Mouse (Mus musculus) cortical plate, adult 2 months (tissue): ENCODE data around the gene Arhgap23.

Experiments
- CTCF ChIP-seq: fragments of 200-500 bp; IDR thresholded peaks from 2 replicates; pipeline ENCODE4 v1.5.1; 2011; ENCODE audit warnings: mild to moderate bottlenecking, control low read depth, low read length; ENCODE audit not compliant: insufficient read depth; ENCODE audit errors: extremely low read depth
- POLR2A ChIP-seq: fragments of 200-500 bp; IDR thresholded peaks from 2 replicates; pipeline ENCODE4 v1.6.1; 2011; ENCODE audit warnings: mild to moderate bottlenecking, low read length, control low read depth; ENCODE audit not compliant: insufficient read depth; ENCODE audit errors: extremely low read depth

DNA sequence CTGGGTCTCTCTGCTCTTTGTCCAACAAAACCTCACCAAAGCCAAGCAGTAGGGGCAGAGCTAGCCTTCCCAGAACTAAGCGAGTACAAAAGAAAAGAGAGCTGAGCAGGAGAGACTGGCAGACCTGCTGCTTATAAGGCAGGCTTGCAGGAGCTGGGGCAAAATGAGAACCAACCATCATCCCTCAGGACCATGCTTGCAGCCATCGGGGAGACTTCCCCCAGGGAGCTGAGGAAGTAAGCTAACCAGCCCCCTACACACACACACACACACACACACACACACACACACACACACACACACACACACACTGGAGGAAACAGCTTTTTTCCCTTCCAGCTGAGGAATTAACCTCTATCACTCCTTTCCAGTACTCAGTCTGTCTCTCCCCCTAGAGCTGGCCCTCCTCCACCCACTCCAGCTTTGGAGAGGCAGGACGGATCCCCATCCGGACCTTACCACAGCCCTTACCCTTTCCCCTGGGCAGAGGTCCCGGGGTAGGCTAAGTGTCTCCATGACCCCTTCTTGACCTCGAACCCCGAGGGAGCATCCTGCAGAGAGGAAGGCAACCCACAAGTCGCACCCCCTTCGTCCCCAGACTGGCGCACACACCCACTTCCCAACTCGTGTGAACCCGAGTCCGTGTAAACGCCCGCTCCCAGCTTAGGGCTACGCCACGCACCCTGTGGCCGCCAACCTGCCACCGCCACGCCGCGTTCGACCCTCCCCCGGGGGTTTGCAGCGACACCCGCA, 130.7 kb downstream of the Arhgap23 start:
- no peak for TF ChIP-seq CTCF
- no peak for TF ChIP-seq POLR2A
